Mouse (Mus musculus) hindbrain, embryonic 16.5 days (tissue): Measurements from ENCODE around the gene Mbnl3. TPM values are rescaled to one million over a fixed set of nuclear protein-coding genes. Genes with fewer than 3 reads are reported as not detected.

Experiments
- ATAC-seq: fragments of 200-750 bp; cut with Nextera tagmentation; 2 replicates; pipeline ENCODE4 v1.8.0; 2017; ENCODE audit warnings: moderate TSS enrichment, moderate library complexity
- H3K27ac ChIP-seq: fragments of 300-500 bp; sonication (generic); 2 replicates; pipeline ENCODE4 v1.5.1; 2014; ENCODE audit warnings: low read depth, mild to moderate bottlenecking, control low read depth, low read length, moderate library complexity
- H3K27me3 ChIP-seq: fragments of 300-500 bp; sonication (generic); replicated peaks from 2 replicates; pipeline ENCODE4 v1.6.1; 2014; ENCODE audit warnings: low read length; ENCODE audit not compliant: control insufficient read depth, insufficient read depth
- H3K36me3 ChIP-seq: fragments of 300-500 bp; sonication (generic); 2 replicates; pipeline ENCODE4 v1.6.1; 2014; ENCODE audit warnings: mild to moderate bottlenecking, low read length, moderate library complexity, mixed read lengths; ENCODE audit not compliant: control insufficient read depth, insufficient read depth
- H3K4me1 ChIP-seq: fragments of 300-500 bp; sonication (generic); 2 replicates; pipeline ENCODE4 v1.6.1; 2014; ENCODE audit warnings: low read depth, low read length; ENCODE audit not compliant: control insufficient read depth, insufficient read depth
- H3K4me2 ChIP-seq: fragments of 300-500 bp; sonication (generic); 2 replicates; pipeline ENCODE4 v1.6.1; 2014; ENCODE audit warnings: mild to moderate bottlenecking, low read length, control low read depth, moderate library complexity
- H3K4me3 ChIP-seq: fragments of 300-500 bp; sonication (generic); 2 replicates; pipeline ENCODE4 v1.5.1; 2014; ENCODE audit warnings: mild to moderate bottlenecking, low read length, control low read depth, moderate library complexity
- H3K9ac ChIP-seq: fragments of 300-500 bp; sonication (generic); 2 replicates; pipeline ENCODE4 v1.6.1; 2014; ENCODE audit warnings: low read depth, mild to moderate bottlenecking, control low read depth, low read length, moderate library complexity
- H3K9me3 ChIP-seq: fragments of 300-500 bp; sonication (generic); 2 replicates; pipeline ENCODE4 v1.6.1; 2014; ENCODE audit warnings: mild to moderate bottlenecking, low read length, moderate library complexity; ENCODE audit not compliant: control insufficient read depth
- WGBS: fragments of 180-500 bp; shearing (Covaris S2); extraction: QIAGEN DNeasy Blood & Tissue Kit; methylation state at CpG from one replicate; pipeline ENCODE4 v1.1.7; 2014; 5-methylcytosine and 5-hydroxymethylcytosine counted together
- polyA plus RNA-seq: library from polyadenylated mRNA; unstranded; fragments of >200 nt; fragmentation: Nextera tagmentation; extraction: Ambion mirVana; gene quantifications from 2 replicates; pipeline ENCODE4 v1.2.1, GENCODE M21; 2015

The Mbnl3 gene
- polyA plus RNA-seq, 1 experiment from 2014 or later: 0.54 TPM

GRCm38 (mm10) chrX:51164766-51165165 is 41.6 kb downstream of the Mbnl3 start:
- Histone ChIP-seq H3K9me3 (no peaks in the 10 kb centered on the region), H3K4me1 (no peaks in the 10 kb centered on the region), H3K27me3 (no peaks in the 10 kb centered on the region; the same call in 1 of the 2 replicates), H3K27ac (no peak overlapping the region), H3K9ac (no peak overlapping the region), H3K4me2 (no peak overlapping the region), H3K36me3 (no peaks in the 10 kb centered on the region), H3K4me3 (no peak overlapping the region)
- 82% methylated on average over 5 of the region's 5 CpGs for WGBS
- ATAC-seq: no peak

- no peak for ATAC-seq
- H3K9ac ChIP-seq: no peak overlapping the region
- 53% methylated on average over 4 of the region's 4 CpGs for WGBS
Measured at GRCm38 (mm10) chrX:51148436-51148835, 57.9 kb downstream of the Mbnl3 start.

GRCm38 (mm10) chrX:51146351-51146750 is 60.0 kb downstream of the Mbnl3 start:
- H3K9ac ChIP-seq: no peak overlapping the region
- no peaks in the 10 kb centered on the region for H3K27me3 ChIP-seq
- H3K36me3 ChIP-seq: no peaks in the 10 kb centered on the region
- H3K4me3 ChIP-seq: no peak overlapping the region
- no peak overlapping the region for H3K27ac ChIP-seq
- WGBS: 31% methylated on average over 4 of the region's 4 CpGs
- ATAC-seq: no peak
- no peaks in the 10 kb centered on the region for H3K9me3 ChIP-seq
- no peak overlapping the region for H3K4me2 ChIP-seq
- no peaks in the 10 kb centered on the region for H3K4me1 ChIP-seq

More at GRCm38 (mm10) chrX:51148436-51148835, 57.9 kb downstream of the Mbnl3 start:
- no peak overlapping the region for H3K27ac ChIP-seq
- H3K4me3 ChIP-seq: no peak overlapping the region
- no peaks in the 10 kb centered on the region for H3K27me3 ChIP-seq
- no peak overlapping the region for H3K4me2 ChIP-seq
- H3K4me1 ChIP-seq: no peaks in the 10 kb centered on the region
- no peaks in the 10 kb centered on the region for H3K36me3 ChIP-seq
- H3K9me3 ChIP-seq: no peaks in the 10 kb centered on the region

GRCm38 (mm10) chrX:51140055-51140454 is 66.3 kb downstream of the Mbnl3 start:
- no peaks in the 10 kb centered on the region for H3K4me1 ChIP-seq
- H3K9ac ChIP-seq: no peak overlapping the region
- no peaks in the 10 kb centered on the region for H3K9me3 ChIP-seq
- WGBS: 73% methylated on average over 3 of the region's 3 CpGs
- H3K4me2 ChIP-seq: no peak overlapping the region
- no peak overlapping the region for H3K4me3 ChIP-seq
- no peaks in the 10 kb centered on the region for H3K27me3 ChIP-seq
- no peaks in the 10 kb centered on the region for H3K36me3 ChIP-seq
- H3K27ac ChIP-seq: no peak overlapping the region
- ATAC-seq: no peak

GRCm38 (mm10) chrX:51131325-51131724 is 75.0 kb downstream of the Mbnl3 start:
- no peak for ATAC-seq

GRCm38 (mm10) chrX:51102748-51103147 is 103.6 kb downstream of the Mbnl3 start:
- Histone ChIP-seq H3K27ac (no peak overlapping the region), H3K27me3 (no peaks in the 10 kb centered on the region), H3K9me3 (no peaks in the 10 kb centered on the region), H3K9ac (no peak overlapping the region), H3K36me3 (no peaks in the 10 kb centered on the region), H3K4me1 (no peaks in the 10 kb centered on the region), H3K4me3 (no peak overlapping the region), H3K4me2 (no peak overlapping the region)
- WGBS: 73% methylated on average over 4 of the region's 4 CpGs
- no peak for ATAC-seq

More at GRCm38 (mm10) chrX:51131325-51131724, 75.0 kb downstream of the Mbnl3 start:
- 71% methylated on average over 3 of the region's 3 CpGs for WGBS
- Histone ChIP-seq H3K27ac (no peak overlapping the region), H3K9ac (no peak overlapping the region), H3K4me1 (no peaks in the 10 kb centered on the region), H3K36me3 (no peaks in the 10 kb centered on the region), H3K4me2 (no peak overlapping the region), H3K4me3 (no peak overlapping the region), H3K27me3 (no peaks in the 10 kb centered on the region), H3K9me3 (no peaks in the 10 kb centered on the region)

GRCm38 (mm10) chrX:51084972-51085371 is 121.4 kb downstream of the Mbnl3 start:
- H3K9ac ChIP-seq: no peak overlapping the region
- H3K4me2 ChIP-seq: no peak overlapping the region
- H3K4me3 ChIP-seq: no peak overlapping the region
- 74% methylated on average over 6 of the region's 6 CpGs for WGBS
- H3K36me3 ChIP-seq: no peaks in the 10 kb centered on the region
- H3K27ac ChIP-seq: no peak overlapping the region
- no peaks in the 10 kb centered on the region for H3K27me3 ChIP-seq
- H3K4me1 ChIP-seq: no peaks in the 10 kb centered on the region
- ATAC-seq: no peak
- H3K9me3 ChIP-seq: no peaks in the 10 kb centered on the region

- Histone ChIP-seq H3K4me1 (no peaks in the 10 kb centered on the region), H3K27me3 (no peaks in the 10 kb centered on the region), H3K36me3 (no peaks in the 10 kb centered on the region), H3K4me2 (no peak overlapping the region), H3K9me3 (no peaks in the 10 kb centered on the region), H3K9ac (no peak overlapping the region), H3K4me3 (no peak overlapping the region), H3K27ac (no peak overlapping the region)
- ATAC-seq: no peak
- 62% methylated on average over 1 of the region's 1 CpGs for WGBS
Measured at GRCm38 (mm10) chrX:51084211-51084610, 122.1 kb downstream of the Mbnl3 start.

GRCm38 (mm10) chrX:51076744-51077143 is 129.6 kb downstream of the Mbnl3 start:
- no peaks in the 10 kb centered on the region for H3K27me3 ChIP-seq
- no peak overlapping the region for H3K9ac ChIP-seq
- 33% methylated on average over 3 of the region's 3 CpGs for WGBS
- no peaks in the 10 kb centered on the region for H3K4me1 ChIP-seq
- no peak for ATAC-seq
- no peaks in the 10 kb centered on the region for H3K36me3 ChIP-seq
- no peaks in the 10 kb centered on the region for H3K9me3 ChIP-seq
- no peak overlapping the region for H3K27ac ChIP-seq
- H3K4me3 ChIP-seq: no peak overlapping the region
- no peak overlapping the region for H3K4me2 ChIP-seq
